ENCODE assay signal across 14 mouse cellular contexts in genomic region chr17:79695541-79695940, GRCm38 (mm10). TPM values are rescaled to one million over a fixed set of nuclear protein-coding genes. Genes with fewer than 3 reads are reported as not detected.
DNase-seq lines count a peak whose midpoint lies in the region.
"Had no signal": no experiment of that assay in that cellular context is flagged by ENCODE, and none has a peak within 500 bp of the region (broad histone marks: within the 10 kb centered on the region; RNA-seq: fewer than 3 reads in every experiment).

No protein-coding gene starts in this region.

- peak; percentile 76 for DNase-seq in heart, adult 11 months
- no peak for DNase-seq in heart, postnatal 4 days
- DNase-seq in 3T3-L1 (ENCODE audit: low read depth, low spot score) (peak; percentile 70), adipocyte (ENCODE audit: low spot score) (peak; percentile 87)
- no peak for DNase-seq in kidney, adult 18-20 months
- DNase-seq in right cerebral cortex, adult 18-20 months, result no peak
- DNase-seq: adrenal gland, postnatal 10 days; adrenal gland, postnatal 36 days; cerebellum, adult 11 months; cerebellum, adult 8-10 months; gastrocnemius, postnatal 10 days; gastrocnemius, postnatal 36 days; kidney, adult 11 months had no signal

RNA-seq across cellular contexts. Expression of gene Cyp1b1, which starts 19.3 kb away (rescaled TPM):
- total RNA-seq in heart, postnatal 4 days (2021), result 1 to 10 TPM; 4.4 to 4.7 TPM
- total RNA-seq: MEL had no signal

Comparison
In these comparisons a context has a peak if more than half of its experiments do, and no peak if none do; other contexts are left out.
1. DNase-seq: peak in heart, adult 11 months (single experiment), 3T3-L1 (single experiment) and adipocyte (single experiment); none in heart, postnatal 4 days (single experiment), kidney, adult 18-20 months (single experiment) and right cerebral cortex, adult 18-20 months (single experiment).